Mouse (Mus musculus): ENCODE results near the gene Bcap29. TPM values are rescaled to one million over a fixed set of nuclear protein-coding genes. Genes with fewer than 3 reads are reported as not detected.

The Bcap29 gene
- polyA plus RNA-seq, 1 experiment: 33.1 TPM

DNA sequence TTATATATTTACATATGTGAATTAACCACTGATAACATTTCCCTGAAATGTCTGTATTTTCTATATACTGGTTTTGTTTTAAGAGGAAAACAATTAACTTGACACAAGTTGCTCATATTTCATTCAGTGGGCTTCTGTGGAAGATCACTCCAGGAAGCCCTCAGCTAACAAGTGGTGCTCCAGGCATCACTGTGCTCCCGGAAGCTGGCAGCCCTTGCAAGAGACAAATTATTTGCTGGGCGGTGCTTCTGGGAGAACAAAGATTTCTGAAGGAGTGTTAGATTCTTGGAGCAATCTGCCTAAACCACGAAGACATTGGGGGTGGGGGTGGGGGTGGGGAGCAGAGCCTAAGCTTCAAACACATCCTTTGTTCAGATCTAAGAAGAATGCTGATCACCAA is 42.4 kb downstream of the Bcap29 start:
- Histone ChIP-seq H3K27ac (ENCODE audit: insufficient read depth, low read length) (no peak overlapping the region), H3K27me3 (ENCODE audit: control insufficient read depth, insufficient read depth, low read length, poor library complexity, severe bottlenecking) (no peaks in the 10 kb centered on the region), H3K9me3 (replicated peaks; ENCODE audit: control insufficient read depth, insufficient read depth, low read length, poor library complexity, severe bottlenecking) (no peaks in the 10 kb centered on the region), H3K4me3 (ENCODE audit: low read depth, low read length) (no peak overlapping the region), H3K4me1 (ENCODE audit: control insufficient read depth, insufficient read depth, low read length) (no peaks in the 10 kb centered on the region), H3K36me3 (ENCODE audit: control insufficient read depth, insufficient read depth, low read length, poor library complexity, severe bottlenecking) (no peaks in the 10 kb centered on the region), H3K9ac (ENCODE audit: low read depth, poor library complexity, severe bottlenecking) (no peak overlapping the region)
- TF ChIP-seq CTCF (IDR thresholded peaks at IDR 0.05; ENCODE audit: low read depth, low read length) (no peak), EP300 (IDR thresholded peaks at IDR 0.05; ENCODE audit: insufficient read depth, low read depth, low read length) (no peak)

DNA sequence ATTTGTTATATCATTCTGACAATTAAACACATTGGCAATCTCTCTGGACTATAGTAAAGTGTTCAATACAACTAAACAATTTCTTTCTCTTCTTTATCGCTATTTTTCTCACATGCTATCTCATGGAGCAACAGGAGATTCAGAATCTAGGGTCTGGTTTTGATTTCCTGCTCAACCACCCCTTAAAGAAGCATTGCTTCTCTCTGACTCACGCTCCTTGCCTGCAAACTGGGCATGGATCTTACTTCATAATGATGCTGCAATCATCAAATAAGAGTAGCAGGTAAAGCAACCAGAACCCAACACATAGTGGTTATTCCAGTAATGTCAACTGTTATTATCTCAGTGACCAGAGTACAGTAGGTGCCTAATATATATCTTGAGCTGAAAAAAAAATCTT is 50.7 kb downstream of the Bcap29 start:
- Histone ChIP-seq H3K9me3 (replicated peaks; ENCODE audit: control insufficient read depth, insufficient read depth, low read length, poor library complexity, severe bottlenecking) (0 out of 2 replicates have a peak, but pooled peaks cover 2% of the 10 kb centered on the region), H3K27ac (ENCODE audit: insufficient read depth, low read length) (no peak overlapping the region), H3K4me3 (ENCODE audit: low read depth, low read length) (no peak overlapping the region), H3K4me1 (ENCODE audit: control insufficient read depth, insufficient read depth, low read length) (no peaks in the 10 kb centered on the region), H3K27me3 (ENCODE audit: control insufficient read depth, insufficient read depth, low read length, poor library complexity, severe bottlenecking) (no peaks in the 10 kb centered on the region), H3K9ac (ENCODE audit: low read depth, poor library complexity, severe bottlenecking) (no peak overlapping the region), H3K36me3 (ENCODE audit: control insufficient read depth, insufficient read depth, low read length, poor library complexity, severe bottlenecking) (no peaks in the 10 kb centered on the region)
- no peak for TF ChIP-seq POLR2A (IDR thresholded peaks at IDR 0.05; ENCODE audit: insufficient read depth, low read length)
- no peak for TF ChIP-seq EP300 (IDR thresholded peaks at IDR 0.05; ENCODE audit: insufficient read depth, low read depth, low read length)
- no peak for TF ChIP-seq CTCF (IDR thresholded peaks at IDR 0.05; ENCODE audit: low read depth, low read length)

DNA sequence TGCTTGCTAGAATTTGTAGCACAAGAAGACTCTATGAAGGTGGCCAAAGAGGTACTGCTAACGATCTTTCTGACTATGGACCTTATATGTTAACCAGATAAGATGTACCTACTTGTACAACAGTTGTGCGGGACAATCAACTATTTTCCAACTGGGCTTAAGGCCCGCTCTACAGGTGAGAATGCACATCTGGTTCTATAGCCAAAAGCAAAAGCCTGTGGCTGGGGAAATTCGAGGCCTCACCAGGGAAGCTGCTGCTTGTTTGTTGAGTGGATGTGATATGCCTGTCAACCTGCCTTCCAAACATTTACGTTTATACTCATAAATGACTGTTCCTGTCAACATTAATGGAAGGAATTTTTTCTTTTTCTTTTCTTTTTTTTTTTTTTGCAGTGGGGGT is 52.4 kb downstream of the Bcap29 start:
- Histone ChIP-seq H3K27me3 (ENCODE audit: control insufficient read depth, insufficient read depth, low read length, poor library complexity, severe bottlenecking) (no peaks in the 10 kb centered on the region), H3K9me3 (replicated peaks; ENCODE audit: control insufficient read depth, insufficient read depth, low read length, poor library complexity, severe bottlenecking) (0 out of 2 replicates have a peak, but pooled peaks cover 2% of the 10 kb centered on the region), H3K4me1 (ENCODE audit: control insufficient read depth, insufficient read depth, low read length) (no peaks in the 10 kb centered on the region), H3K9ac (ENCODE audit: low read depth, poor library complexity, severe bottlenecking) (no peak overlapping the region), H3K27ac (ENCODE audit: insufficient read depth, low read length) (no peak overlapping the region), H3K4me3 (ENCODE audit: low read depth, low read length) (no peak overlapping the region), H3K36me3 (ENCODE audit: control insufficient read depth, insufficient read depth, low read length, poor library complexity, severe bottlenecking) (no peaks in the 10 kb centered on the region)
- TF ChIP-seq POLR2A (IDR thresholded peaks at IDR 0.05; ENCODE audit: insufficient read depth, low read length): no peak
- TF ChIP-seq CTCF (IDR thresholded peaks at IDR 0.05; ENCODE audit: low read depth, low read length): no peak
- TF ChIP-seq EP300 (IDR thresholded peaks at IDR 0.05; ENCODE audit: insufficient read depth, low read depth, low read length): no peak

DNA sequence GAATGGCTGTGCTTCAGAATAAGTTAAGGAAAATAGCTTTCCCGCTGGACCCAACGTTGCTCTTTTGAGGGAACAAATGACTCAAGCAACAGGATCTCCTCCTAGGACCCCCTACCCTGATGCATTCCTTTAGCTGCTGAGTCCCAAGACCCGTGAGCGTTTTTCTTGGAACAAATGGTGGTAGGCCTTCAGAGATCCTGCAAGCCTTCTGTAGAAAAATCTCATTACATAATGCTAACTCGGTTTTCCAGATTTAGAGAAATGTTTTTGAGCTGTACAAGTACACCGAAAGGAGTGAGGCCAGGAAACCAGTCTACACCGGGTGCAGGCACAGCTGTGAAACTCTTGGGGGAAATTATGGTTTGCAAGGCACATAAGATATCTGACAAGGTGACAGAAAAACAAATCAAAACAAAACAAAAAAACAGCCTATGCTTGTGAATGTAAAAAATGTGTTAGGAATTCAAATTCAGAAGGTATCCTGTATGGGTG is 53.1 kb downstream of the Bcap29 start:
- Histone ChIP-seq H3K27me3 (ENCODE audit: control insufficient read depth, insufficient read depth, low read length, poor library complexity, severe bottlenecking) (no peaks in the 10 kb centered on the region), H3K4me3 (ENCODE audit: low read depth, low read length) (no peak overlapping the region), H3K9me3 (replicated peaks; ENCODE audit: control insufficient read depth, insufficient read depth, low read length, poor library complexity, severe bottlenecking) (0 out of 2 replicates have a peak, but pooled peaks cover 2% of the 10 kb centered on the region), H3K36me3 (ENCODE audit: control insufficient read depth, insufficient read depth, low read length, poor library complexity, severe bottlenecking) (no peaks in the 10 kb centered on the region), H3K4me1 (ENCODE audit: control insufficient read depth, insufficient read depth, low read length) (no peaks in the 10 kb centered on the region), H3K27ac (ENCODE audit: insufficient read depth, low read length) (no peak overlapping the region), H3K9ac (ENCODE audit: low read depth, poor library complexity, severe bottlenecking) (no peak overlapping the region)
- no peak for TF ChIP-seq EP300 (IDR thresholded peaks at IDR 0.05; ENCODE audit: insufficient read depth, low read depth, low read length)
- TF ChIP-seq POLR2A (IDR thresholded peaks at IDR 0.05; ENCODE audit: insufficient read depth, low read length): no peak
- no peak for TF ChIP-seq CTCF (IDR thresholded peaks at IDR 0.05; ENCODE audit: low read depth, low read length)

DNA sequence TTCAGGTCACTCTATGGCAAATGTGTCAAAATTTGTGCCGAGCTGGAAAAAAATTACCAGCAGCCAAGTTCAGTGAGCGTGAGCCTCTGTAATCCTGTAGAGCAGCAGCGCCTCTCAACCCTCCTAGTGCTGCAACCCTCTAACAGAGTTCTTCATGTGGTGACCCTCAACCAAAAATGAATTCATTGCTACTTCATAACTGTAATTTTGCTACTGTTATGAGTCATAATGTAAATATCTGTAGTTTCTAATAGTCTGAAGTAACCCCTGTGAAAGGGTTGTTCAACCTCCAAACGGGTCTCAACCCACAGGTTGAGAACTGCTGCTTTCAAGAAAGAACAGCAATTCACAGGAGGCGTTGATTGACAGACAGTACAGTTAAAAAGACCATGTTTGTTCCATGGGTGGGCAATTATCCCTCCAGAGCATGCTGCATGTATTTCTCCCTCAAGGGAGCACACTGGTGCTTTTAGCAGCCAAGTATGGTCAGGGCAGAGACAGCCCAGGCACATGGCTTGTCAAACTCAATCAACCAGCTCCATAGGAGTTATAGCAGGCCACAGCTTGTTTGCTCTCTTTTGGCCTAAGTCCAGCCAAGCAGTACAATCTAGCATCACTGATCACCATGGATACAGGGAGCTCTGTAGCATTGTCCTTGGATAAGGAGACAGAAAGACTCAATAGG is 53.7 kb downstream of the Bcap29 start:
- 0 out of 2 replicates have a peak, but pooled peaks cover 2% of the 10 kb centered on the region for H3K9me3 ChIP-seq (replicated peaks; ENCODE audit: control insufficient read depth, insufficient read depth, low read length, poor library complexity, severe bottlenecking)
- no peak overlapping the region for H3K4me3 ChIP-seq (ENCODE audit: low read depth, low read length)
- TF ChIP-seq CTCF (IDR thresholded peaks at IDR 0.05; ENCODE audit: low read depth, low read length): no peak
- TF ChIP-seq EP300 (IDR thresholded peaks at IDR 0.05; ENCODE audit: insufficient read depth, low read depth, low read length): no peak
- no peak for TF ChIP-seq POLR2A (IDR thresholded peaks at IDR 0.05; ENCODE audit: insufficient read depth, low read length)
- no peaks in the 10 kb centered on the region for H3K36me3 ChIP-seq (ENCODE audit: control insufficient read depth, insufficient read depth, low read length, poor library complexity, severe bottlenecking)
- H3K4me1 ChIP-seq (ENCODE audit: control insufficient read depth, insufficient read depth, low read length): no peaks in the 10 kb centered on the region
- no peak overlapping the region for H3K9ac ChIP-seq (ENCODE audit: low read depth, poor library complexity, severe bottlenecking)
- no peak overlapping the region for H3K27ac ChIP-seq (ENCODE audit: insufficient read depth, low read length)
- H3K27me3 ChIP-seq (ENCODE audit: control insufficient read depth, insufficient read depth, low read length, poor library complexity, severe bottlenecking): no peaks in the 10 kb centered on the region

DNA sequence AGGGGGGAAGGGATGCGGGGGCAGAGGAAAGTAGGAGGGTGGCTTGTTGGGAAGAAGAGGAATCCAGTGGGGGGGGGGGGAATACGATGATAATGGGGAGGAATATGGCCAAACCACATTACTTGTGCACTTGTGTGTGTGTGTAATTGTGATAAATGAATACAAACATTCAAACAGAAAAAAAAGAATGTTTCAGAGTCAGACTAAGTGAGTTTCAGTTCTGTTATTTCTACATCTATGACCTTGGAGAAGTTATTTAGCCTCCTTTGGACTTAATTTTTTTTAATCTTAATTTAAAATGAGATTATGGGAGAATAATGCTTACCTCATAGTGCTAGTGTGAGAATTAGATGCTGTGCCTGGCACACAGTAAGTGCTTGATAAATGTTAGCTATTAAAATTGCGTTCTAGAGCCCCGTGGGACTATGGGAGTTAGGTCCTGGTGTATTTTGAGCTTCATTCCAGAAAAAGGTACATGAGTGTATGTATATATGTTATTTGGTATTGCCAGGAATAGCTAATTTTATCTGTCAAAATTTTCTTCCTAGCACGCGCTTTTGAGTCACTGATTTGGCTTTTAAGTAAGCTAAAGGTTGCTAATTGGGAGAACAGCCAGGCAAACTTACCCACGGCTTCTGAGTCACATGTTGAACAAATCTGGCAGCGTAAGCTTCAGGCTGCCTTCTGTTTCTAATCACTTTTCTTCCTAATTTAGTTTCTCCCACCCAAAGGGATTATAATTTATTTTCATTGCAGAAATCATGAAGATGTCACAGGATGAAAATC is 55.6 kb downstream of the Bcap29 start:
- H3K27ac ChIP-seq (ENCODE audit: insufficient read depth, low read length): no peak overlapping the region
- H3K27me3 ChIP-seq (ENCODE audit: control insufficient read depth, insufficient read depth, low read length, poor library complexity, severe bottlenecking): no peaks in the 10 kb centered on the region
- no peak overlapping the region for H3K9ac ChIP-seq (ENCODE audit: low read depth, poor library complexity, severe bottlenecking)
- H3K4me3 ChIP-seq (ENCODE audit: low read depth, low read length): no peak overlapping the region
- 0 out of 2 replicates have a peak, but pooled peaks cover 2% of the 10 kb centered on the region for H3K9me3 ChIP-seq (replicated peaks; ENCODE audit: control insufficient read depth, insufficient read depth, low read length, poor library complexity, severe bottlenecking)
- TF ChIP-seq POLR2A (IDR thresholded peaks at IDR 0.05; ENCODE audit: insufficient read depth, low read length): no peak
- no peak for TF ChIP-seq EP300 (IDR thresholded peaks at IDR 0.05; ENCODE audit: insufficient read depth, low read depth, low read length)
- no peak for TF ChIP-seq CTCF (IDR thresholded peaks at IDR 0.05; ENCODE audit: low read depth, low read length)
- H3K4me1 ChIP-seq (ENCODE audit: control insufficient read depth, insufficient read depth, low read length): no peaks in the 10 kb centered on the region
- H3K36me3 ChIP-seq (ENCODE audit: control insufficient read depth, insufficient read depth, low read length, poor library complexity, severe bottlenecking): no peaks in the 10 kb centered on the region

Measured in ES-Bruce4 (cell line).